In the genomic region with DNA sequence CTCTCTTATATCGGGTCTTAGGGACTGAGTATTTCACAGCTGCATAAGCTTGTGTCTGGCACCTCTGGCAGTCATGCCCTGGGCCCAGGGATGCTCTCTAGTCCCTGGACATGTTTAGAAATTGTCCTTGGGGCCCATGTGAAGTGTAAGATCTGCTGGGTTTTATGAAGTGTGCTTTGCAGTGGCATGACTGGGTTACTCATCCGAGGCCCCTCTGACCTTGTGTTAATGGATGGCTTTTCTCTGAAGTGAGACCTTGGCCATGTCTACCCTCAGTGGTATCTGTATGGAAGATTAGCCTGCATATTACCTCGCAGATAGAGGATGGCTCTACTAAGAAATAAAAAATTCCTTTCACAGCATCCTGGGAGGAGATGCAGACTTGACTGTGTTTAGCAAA, we compare ENCODE assay signal across 18 mouse cellular contexts.
"Had no signal": no experiment of that assay in that cellular context is flagged by ENCODE, and none has a peak within 500 bp of the region (broad histone marks: within the 10 kb centered on the region; RNA-seq: fewer than 3 reads in every experiment).

No protein-coding gene starts in this region.

- H3K4me3 ChIP-seq: midbrain, embryonic 10.5 days; midbrain, embryonic 12.5 days; myocyte; neural tube, embryonic 13.5 days; neural tube, embryonic 15.5 days; stomach, embryonic 15.5 days had no signal

- H3K9me3 ChIP-seq: midbrain, embryonic 10.5 days; midbrain, embryonic 12.5 days; neural tube, embryonic 13.5 days; neural tube, embryonic 15.5 days; stomach, embryonic 15.5 days had no signal

- DNase-seq: lung, adult 18-20 months; lung, embryonic 14.5 days; lung, postnatal 10 days; lung, postnatal 4 days; midbrain, embryonic 14.5 days; retina, postnatal 1 day; right cerebral cortex, adult 18-20 months; thymus, adult 18-20 months; thymus, postnatal 14 days; thymus, postnatal 36 days had no signal

- H3K4me2 ChIP-seq: lung, embryonic 14.5 days; midbrain, embryonic 12.5 days; neural tube, embryonic 13.5 days; neural tube, embryonic 15.5 days; stomach, embryonic 15.5 days had no signal

- ATAC-seq: midbrain, embryonic 16.5 days had no signal

- H3K27ac ChIP-seq: midbrain, embryonic 10.5 days; midbrain, embryonic 12.5 days; neural tube, embryonic 13.5 days; neural tube, embryonic 15.5 days; stomach, embryonic 15.5 days; stomach, postnatal 0 days had no signal

- H3K27me3 ChIP-seq: midbrain, embryonic 12.5 days; neural tube, embryonic 13.5 days; neural tube, embryonic 15.5 days; stomach, embryonic 15.5 days had no signal

- H3K36me3 ChIP-seq: midbrain, embryonic 10.5 days; midbrain, embryonic 12.5 days; neural tube, embryonic 13.5 days; neural tube, embryonic 15.5 days; stomach, embryonic 15.5 days had no signal

- H3K4me1 ChIP-seq: neural tube, embryonic 13.5 days; neural tube, embryonic 15.5 days; stomach, embryonic 15.5 days had no signal

- H3K9ac ChIP-seq: lung, embryonic 14.5 days; midbrain, embryonic 12.5 days; neural tube, embryonic 13.5 days; neural tube, embryonic 15.5 days; stomach, embryonic 15.5 days had no signal
